Mouse (Mus musculus): ENCODE data around the gene Chkb. TPM values are rescaled to one million over a fixed set of nuclear protein-coding genes. Genes with fewer than 3 reads are reported as not detected.

The Chkb gene
- polyA plus RNA-seq, 1 experiment from 2014 or later, result 59.3 TPM

DNA sequence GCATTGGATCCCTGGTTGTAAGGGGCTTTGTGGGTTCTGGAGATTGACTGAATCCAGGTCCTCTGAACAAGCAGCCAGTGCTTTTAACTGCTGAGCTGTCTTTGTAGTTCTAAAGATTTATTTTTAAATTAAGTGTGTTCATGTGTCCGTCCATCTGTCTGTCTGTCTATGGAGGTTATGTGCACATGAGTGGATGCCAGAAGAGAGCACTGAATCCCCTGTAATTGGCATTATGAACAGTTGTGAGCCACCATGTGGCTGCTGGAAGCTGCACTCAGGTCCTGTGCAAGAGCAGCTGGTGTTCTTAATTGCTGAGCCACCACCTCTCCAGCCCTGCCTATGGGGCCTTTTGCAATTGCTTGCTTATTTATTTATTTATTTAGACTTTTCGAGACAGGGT is 31.6 kb downstream of the Chkb start:
- ATAC-seq, result peak; percentile 52; the same call in 1 of the 2 replicates
- no peak overlapping the region for H3K9ac ChIP-seq (ENCODE audit: low read length)
- peak; percentile 42 for DNase-seq (ENCODE audit: low spot score)
- H3K4me2 ChIP-seq (ENCODE audit: low read length), result no peak overlapping the region
- H3K9me3 ChIP-seq (replicated peaks; ENCODE audit: control insufficient read depth, low read length), result no peaks in the 10 kb centered on the region
- no peaks in the 10 kb centered on the region for H3K4me1 ChIP-seq (ENCODE audit: control insufficient read depth, insufficient read depth, low read length)
- no peak overlapping the region for H3K4me3 ChIP-seq (ENCODE audit: low read depth, low read length)
- H3K27me3 ChIP-seq (replicated peaks; ENCODE audit: control insufficient read depth, insufficient read depth, low read length), result no peaks in the 10 kb centered on the region
- 51% methylated on average over 2 of the region's 2 CpGs for WGBS
- no peak overlapping the region for H3K27ac ChIP-seq (ENCODE audit: low read depth, low read length)
- no peaks in the 10 kb centered on the region for H3K36me3 ChIP-seq (ENCODE audit: control insufficient read depth, insufficient read depth, low read length)

DNA sequence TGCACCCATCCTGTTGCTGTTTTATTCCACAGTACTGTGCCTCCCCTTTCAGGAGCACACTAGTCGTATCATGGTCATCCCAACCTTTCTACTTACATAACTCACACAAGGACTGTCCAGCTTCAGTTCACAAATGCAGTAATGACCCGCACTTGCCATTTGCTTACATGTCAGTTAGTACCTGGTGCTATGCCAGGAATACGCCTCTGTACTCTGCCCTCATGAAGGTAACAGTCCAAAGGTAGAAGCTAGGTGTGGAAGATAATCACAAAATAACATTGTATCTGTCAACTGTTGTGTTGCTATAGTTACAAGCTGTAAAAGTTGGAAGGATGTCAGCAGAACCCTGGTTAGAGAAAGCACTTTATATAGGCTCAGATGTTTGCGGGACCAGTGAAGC is 32.8 kb downstream of the Chkb start:
- Histone ChIP-seq H3K4me1 (ENCODE audit: control insufficient read depth, insufficient read depth, low read length) (no peaks in the 10 kb centered on the region), H3K9ac (ENCODE audit: low read length) (no peak overlapping the region), H3K27me3 (replicated peaks; ENCODE audit: control insufficient read depth, insufficient read depth, low read length) (no peaks in the 10 kb centered on the region), H3K9me3 (replicated peaks; ENCODE audit: control insufficient read depth, low read length) (no peaks in the 10 kb centered on the region), H3K4me3 (ENCODE audit: low read depth, low read length) (no peak overlapping the region), H3K27ac (ENCODE audit: low read depth, low read length) (no peak overlapping the region), H3K36me3 (ENCODE audit: control insufficient read depth, insufficient read depth, low read length) (no peaks in the 10 kb centered on the region), H3K4me2 (ENCODE audit: low read length) (no peak overlapping the region)
- ATAC-seq, result no peak
- DNase-seq (ENCODE audit: low spot score), result no peak
- WGBS, result 91% methylated on average over 4 of the region's 4 CpGs

- Histone ChIP-seq H3K4me1 (ENCODE audit: control insufficient read depth, insufficient read depth, low read length) (no peaks in the 10 kb centered on the region), H3K9ac (ENCODE audit: low read length) (no peak overlapping the region), H3K4me3 (ENCODE audit: low read depth, low read length) (no peak overlapping the region), H3K36me3 (ENCODE audit: control insufficient read depth, insufficient read depth, low read length) (no peaks in the 10 kb centered on the region), H3K9me3 (replicated peaks; ENCODE audit: control insufficient read depth, low read length) (no peaks in the 10 kb centered on the region), H3K27ac (ENCODE audit: low read depth, low read length) (no peak overlapping the region), H3K4me2 (ENCODE audit: low read length) (no peak overlapping the region), H3K27me3 (replicated peaks; ENCODE audit: control insufficient read depth, insufficient read depth, low read length) (no peaks in the 10 kb centered on the region)
- DNase-seq (ENCODE audit: low spot score), result no peak
- 91% methylated on average over 10 of the region's 10 CpGs for WGBS
- no peak for ATAC-seq
These were observed 39.6 kb downstream of the Chkb start for GRCm38 (mm10) chr15:89390081-89390480.

DNA sequence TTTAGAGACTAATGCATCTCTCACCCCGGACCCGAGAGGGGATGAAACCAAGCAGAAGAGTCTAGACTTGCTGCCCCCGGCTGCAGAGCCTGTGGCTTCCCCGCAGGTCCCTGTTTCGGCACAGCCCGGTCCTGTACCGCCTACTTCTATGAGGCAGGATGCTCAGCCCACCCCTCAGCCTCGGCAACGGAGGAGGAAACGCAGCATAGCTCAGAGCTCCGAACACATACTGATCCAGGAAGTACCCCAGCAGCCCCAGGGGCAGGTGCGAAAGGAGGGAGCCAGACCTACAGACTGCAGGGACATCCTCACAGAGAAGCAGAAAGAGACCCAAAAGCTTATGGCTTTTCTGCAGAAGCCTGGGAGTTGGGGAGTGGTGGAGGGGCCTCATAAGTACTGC is 42.6 kb downstream of the Chkb start:
- Histone ChIP-seq H3K4me3 (ENCODE audit: low read depth, low read length) (no peak overlapping the region), H3K36me3 (ENCODE audit: control insufficient read depth, insufficient read depth, low read length) (no peaks in the 10 kb centered on the region), H3K27ac (ENCODE audit: low read depth, low read length) (no peak overlapping the region), H3K27me3 (replicated peaks; ENCODE audit: control insufficient read depth, insufficient read depth, low read length) (no peaks in the 10 kb centered on the region), H3K4me2 (ENCODE audit: low read length) (no peak overlapping the region), H3K4me1 (ENCODE audit: control insufficient read depth, insufficient read depth, low read length) (no peaks in the 10 kb centered on the region), H3K9me3 (replicated peaks; ENCODE audit: control insufficient read depth, low read length) (no peaks in the 10 kb centered on the region), H3K9ac (ENCODE audit: low read length) (no peak overlapping the region)
- WGBS, result 54% methylated on average over 12 of the region's 12 CpGs
- no peak for DNase-seq (ENCODE audit: low spot score)
- no peak for ATAC-seq

- Histone ChIP-seq H3K4me1 (ENCODE audit: control insufficient read depth, insufficient read depth, low read length) (no peaks in the 10 kb centered on the region; the same call in 1 of the 2 replicates), H3K9me3 (replicated peaks; ENCODE audit: control insufficient read depth, low read length) (no peaks in the 10 kb centered on the region), H3K36me3 (ENCODE audit: control insufficient read depth, insufficient read depth, low read length) (no peaks in the 10 kb centered on the region), H3K27me3 (replicated peaks; ENCODE audit: control insufficient read depth, insufficient read depth, low read length) (peaks cover 9% of the 10 kb centered on the region), H3K4me3 (ENCODE audit: low read depth, low read length) (no peak within 1 kb of the TSS), H3K27ac (ENCODE audit: low read depth, low read length) (no peak within 1 kb of the TSS), H3K4me2 (ENCODE audit: low read length) (no peak within 1 kb of the TSS), H3K9ac (ENCODE audit: low read length) (no peak within 1 kb of the TSS)
- no peak for DNase-seq (ENCODE audit: low spot score)
- WGBS, result 91% methylated on average over 7 of the region's 7 CpGs
- no peak for ATAC-seq
These were observed 45.1 kb downstream of the Chkb start, which contains the start of gene Klhdc7b for GRCm38 (mm10) chr15:89384617-89385016. Gene Klhdc7b (plus strand): TSS chr15:89384917.

GRCm38 (mm10) chr15:89379429-89379828 is 50.3 kb downstream of the Chkb start:
- Histone ChIP-seq H3K27me3 (replicated peaks; ENCODE audit: control insufficient read depth, insufficient read depth, low read length) (peaks cover 46% of the 10 kb centered on the region), H3K36me3 (ENCODE audit: control insufficient read depth, insufficient read depth, low read length) (no peaks in the 10 kb centered on the region), H3K4me3 (ENCODE audit: low read depth, low read length) (peak overlapping the region; percentile 27), H3K9me3 (replicated peaks; ENCODE audit: control insufficient read depth, low read length) (no peaks in the 10 kb centered on the region), H3K9ac (ENCODE audit: low read length) (peak overlapping the region; percentile 52; the same call in 1 of the 2 replicates), H3K27ac (ENCODE audit: low read depth, low read length) (no peak overlapping the region), H3K4me1 (ENCODE audit: control insufficient read depth, insufficient read depth, low read length) (peaks cover 4% of the 10 kb centered on the region; the same call in 1 of the 2 replicates), H3K4me2 (ENCODE audit: low read length) (peak overlapping the region; percentile 58)
- WGBS, result 13% methylated on average over 10 of the region's 10 CpGs
- no peak for DNase-seq (ENCODE audit: low spot score)
- no peak for ATAC-seq

DNA sequence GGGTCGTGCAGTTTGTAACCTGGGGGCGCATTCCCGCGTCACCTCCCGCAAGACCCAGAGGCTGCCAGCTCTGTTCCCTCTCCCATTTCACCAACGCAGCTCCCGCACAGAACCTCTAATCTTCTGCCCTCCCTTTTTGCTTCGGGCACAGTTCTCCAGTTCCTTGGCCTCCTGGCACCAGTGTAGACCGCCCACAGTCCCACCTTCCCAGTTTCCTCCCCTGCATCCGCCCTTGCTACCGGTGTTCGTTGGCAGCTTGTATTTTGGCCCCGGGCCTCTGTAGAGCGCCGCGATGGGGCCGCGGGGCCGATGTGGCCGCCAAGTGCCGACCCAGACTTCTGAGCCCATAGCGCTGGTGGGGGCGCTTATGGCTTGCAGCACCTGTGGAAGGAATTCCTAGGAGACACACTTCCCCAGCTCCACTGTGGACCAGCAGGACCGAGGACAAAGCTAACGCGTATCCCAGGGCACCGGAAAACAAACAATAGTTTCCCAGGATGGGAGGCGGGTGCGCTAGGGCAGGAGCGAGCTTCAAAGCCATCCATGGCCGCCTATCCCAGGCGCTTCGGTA is 50.8 kb downstream of the Chkb start, which contains the start of gene Odf3b:
Gene Odf3b (minus strand): TSS at position 452 of the 571 bp plus-strand sequence.
- DNase-seq (ENCODE audit: low spot score) (peak; percentile 24), ATAC-seq (no peak)
- Histone ChIP-seq H3K4me1 (ENCODE audit: control insufficient read depth, insufficient read depth, low read length) (peaks cover 4% of the 10 kb centered on the region; the same call in 1 of the 2 replicates), H3K27ac (ENCODE audit: low read depth, low read length) (no peak within 1 kb of the TSS), H3K36me3 (ENCODE audit: control insufficient read depth, insufficient read depth, low read length) (no peaks in the 10 kb centered on the region), H3K9ac (ENCODE audit: low read length) (peak within 1 kb of the TSS; percentile 52), H3K4me2 (ENCODE audit: low read length) (peak within 1 kb of the TSS; percentile 58), H3K4me3 (ENCODE audit: low read depth, low read length) (peak within 1 kb of the TSS; percentile 27), H3K9me3 (replicated peaks; ENCODE audit: control insufficient read depth, low read length) (no peaks in the 10 kb centered on the region), H3K27me3 (replicated peaks; ENCODE audit: control insufficient read depth, insufficient read depth, low read length) (peaks cover 46% of the 10 kb centered on the region)
- under 1% methylated on average over 28 of the region's 33 CpGs for WGBS

DNA sequence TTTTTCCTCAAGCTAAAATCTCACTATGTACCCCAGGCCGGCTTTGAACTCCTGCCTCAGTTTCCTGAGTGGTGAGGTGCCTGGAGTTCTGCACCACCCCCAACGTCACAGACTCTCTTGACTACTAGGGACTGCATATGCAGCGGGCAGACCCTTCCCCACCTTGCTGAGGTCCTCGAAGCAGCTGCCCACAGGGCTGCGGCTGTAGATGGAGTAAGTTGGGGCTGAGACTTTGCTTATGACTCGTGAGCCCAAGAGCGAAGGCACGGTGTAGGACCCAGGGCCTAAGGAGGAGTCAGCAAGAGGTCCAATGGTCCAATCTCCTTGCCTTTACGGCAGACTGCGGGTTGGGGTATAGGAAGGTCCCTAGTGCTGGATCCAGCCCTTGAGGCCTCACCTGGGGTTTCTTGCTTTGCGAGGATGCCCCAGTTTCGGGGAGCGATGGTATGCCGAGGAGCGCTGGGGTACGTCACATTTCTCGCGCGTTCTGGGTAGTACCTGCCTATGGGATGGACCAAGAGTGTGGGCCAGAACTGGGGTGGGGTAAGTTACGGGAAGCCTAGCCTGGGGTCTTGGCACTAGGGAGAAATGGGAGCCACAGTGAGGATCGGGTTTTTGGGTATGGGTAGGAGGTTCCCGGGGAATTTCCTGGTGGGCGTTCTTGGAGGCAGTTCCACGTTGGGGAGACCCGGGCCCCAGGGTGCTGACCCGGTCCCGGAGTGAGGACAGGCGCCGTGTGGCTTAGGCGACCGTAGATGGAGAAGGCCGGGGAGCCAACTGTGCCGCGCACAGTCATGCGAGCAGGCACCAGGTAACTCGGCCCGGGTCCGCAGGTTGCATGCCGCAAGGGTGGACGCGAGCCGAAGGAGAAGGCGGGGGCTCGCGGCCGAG is 51.5 kb downstream of the Chkb start:
- H3K27ac ChIP-seq (ENCODE audit: low read depth, low read length), result no peak overlapping the region
- peaks cover 4% of the 10 kb centered on the region; the same call in 1 of the 2 replicates for H3K4me1 ChIP-seq (ENCODE audit: control insufficient read depth, insufficient read depth, low read length)
- DNase-seq (ENCODE audit: low spot score) (no peak), ATAC-seq (no peak)
- peak overlapping the region; percentile 27 for H3K4me3 ChIP-seq (ENCODE audit: low read depth, low read length)
- H3K9ac ChIP-seq (ENCODE audit: low read length), result peak overlapping the region; percentile 52
- H3K27me3 ChIP-seq (replicated peaks; ENCODE audit: control insufficient read depth, insufficient read depth, low read length), result peaks cover 46% of the 10 kb centered on the region
- no peaks in the 10 kb centered on the region for H3K36me3 ChIP-seq (ENCODE audit: control insufficient read depth, insufficient read depth, low read length)
- H3K9me3 ChIP-seq (replicated peaks; ENCODE audit: control insufficient read depth, low read length), result no peaks in the 10 kb centered on the region
- peak overlapping the region; percentile 58 for H3K4me2 ChIP-seq (ENCODE audit: low read length)
- WGBS, result 15% methylated on average over 43 of the region's 46 CpGs

DNA sequence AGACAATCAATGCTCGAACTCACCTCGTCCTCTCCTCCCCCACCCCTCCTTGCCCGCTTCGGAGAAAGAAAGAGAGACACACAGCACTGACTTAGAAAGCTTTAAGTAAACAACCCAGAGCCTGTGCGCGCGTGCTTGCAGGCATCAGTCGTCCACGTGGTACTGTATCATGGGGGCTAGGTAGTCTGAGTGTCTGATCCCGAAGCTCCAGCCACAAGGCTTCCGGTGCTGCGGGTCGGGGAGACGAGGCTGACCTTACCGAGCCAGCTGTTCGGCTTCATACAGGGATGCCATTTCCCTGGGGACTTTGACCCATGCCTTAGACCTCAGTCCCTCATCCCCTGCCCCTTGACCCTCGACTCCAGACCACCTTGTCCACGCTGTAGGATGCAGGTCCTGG is 52.3 kb downstream of the Chkb start:
- DNase-seq (ENCODE audit: low spot score) (no peak), ATAC-seq (no peak)
- no peak overlapping the region for H3K4me3 ChIP-seq (ENCODE audit: low read depth, low read length)
- peaks cover 46% of the 10 kb centered on the region for H3K27me3 ChIP-seq (replicated peaks; ENCODE audit: control insufficient read depth, insufficient read depth, low read length)
- no peaks in the 10 kb centered on the region for H3K9me3 ChIP-seq (replicated peaks; ENCODE audit: control insufficient read depth, low read length)
- peaks cover 6% of the 10 kb centered on the region; the same call in 1 of the 2 replicates for H3K4me1 ChIP-seq (ENCODE audit: control insufficient read depth, insufficient read depth, low read length)
- H3K27ac ChIP-seq (ENCODE audit: low read depth, low read length), result no peak overlapping the region
- H3K36me3 ChIP-seq (ENCODE audit: control insufficient read depth, insufficient read depth, low read length), result peaks cover 6% of the 10 kb centered on the region
- no peak overlapping the region for H3K9ac ChIP-seq (ENCODE audit: low read length)
- 6% methylated on average over 18 of the region's 18 CpGs for whole genome bisulfite sequencing
- no peak overlapping the region for H3K4me2 ChIP-seq (ENCODE audit: low read length)

Data from forebrain, embryonic 14.5 days (tissue).